Mouse (Mus musculus) heart, adult 2 months (tissue): ENCODE data around the gene Slc4a4.

Source experiments
- CTCF ChIP-seq: fragments of 200-600 bp; IDR thresholded peaks from 2 replicates; pipeline ENCODE4 v1.8.1; 2022; ENCODE audit warnings: antibody characterized with exemption, mild to moderate bottlenecking, moderate library complexity
- POLR2A ChIP-seq: fragments of 200-500 bp; IDR thresholded peaks from 2 replicates; pipeline ENCODE4 v1.6.1; 2011; ENCODE audit warnings: mild to moderate bottlenecking, low read depth, low read length, control low read depth; ENCODE audit not compliant: insufficient read depth

GRCm38 (mm10) chr5:89102560-89102959, 215.9 kb downstream of the Slc4a4 start:
- TF ChIP-seq CTCF (no peak), POLR2A (no peak)
